Mouse (Mus musculus): Measurements from ENCODE around the gene Gstm4.
"Not testable (repeated sequence)": the region's sequence is repeated elsewhere in the genome, so short reads cannot be mapped to it uniquely, and the experiment has no call there.

Gene Gstm4

DNA sequence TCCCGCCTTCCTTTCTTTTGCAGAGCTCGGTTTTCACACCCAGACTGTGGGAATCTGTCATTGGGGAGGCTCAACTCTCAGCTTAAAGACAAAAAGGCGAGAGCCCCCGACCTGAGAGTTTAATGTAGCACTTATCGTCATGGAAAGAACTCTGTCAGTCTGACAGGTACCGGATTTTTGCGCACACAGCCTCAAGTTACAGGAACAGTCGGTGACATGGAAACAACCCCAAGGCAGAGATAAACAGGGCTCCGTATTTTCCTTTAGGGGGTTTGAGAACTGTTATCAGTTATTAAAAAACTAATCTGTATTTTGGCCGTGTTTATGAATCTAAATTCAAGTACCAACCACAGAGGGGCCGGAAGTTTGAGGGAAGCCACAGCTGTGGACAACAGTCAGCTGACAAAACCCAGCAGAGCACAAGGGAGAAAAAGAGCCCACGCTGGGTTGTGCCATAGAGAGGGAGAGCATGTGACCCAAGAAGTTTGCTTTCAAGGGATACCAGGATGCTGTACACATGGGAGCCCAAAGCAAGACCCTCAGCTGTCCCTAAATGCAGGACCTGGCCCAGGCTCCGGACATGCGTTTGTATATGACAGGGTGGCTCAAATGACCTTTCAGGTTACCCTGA, 26.4 kb downstream of the Gstm4 start:
- peak; percentile 29 for DNase-seq (ENCODE audit: low read depth, low spot score)

DNA sequence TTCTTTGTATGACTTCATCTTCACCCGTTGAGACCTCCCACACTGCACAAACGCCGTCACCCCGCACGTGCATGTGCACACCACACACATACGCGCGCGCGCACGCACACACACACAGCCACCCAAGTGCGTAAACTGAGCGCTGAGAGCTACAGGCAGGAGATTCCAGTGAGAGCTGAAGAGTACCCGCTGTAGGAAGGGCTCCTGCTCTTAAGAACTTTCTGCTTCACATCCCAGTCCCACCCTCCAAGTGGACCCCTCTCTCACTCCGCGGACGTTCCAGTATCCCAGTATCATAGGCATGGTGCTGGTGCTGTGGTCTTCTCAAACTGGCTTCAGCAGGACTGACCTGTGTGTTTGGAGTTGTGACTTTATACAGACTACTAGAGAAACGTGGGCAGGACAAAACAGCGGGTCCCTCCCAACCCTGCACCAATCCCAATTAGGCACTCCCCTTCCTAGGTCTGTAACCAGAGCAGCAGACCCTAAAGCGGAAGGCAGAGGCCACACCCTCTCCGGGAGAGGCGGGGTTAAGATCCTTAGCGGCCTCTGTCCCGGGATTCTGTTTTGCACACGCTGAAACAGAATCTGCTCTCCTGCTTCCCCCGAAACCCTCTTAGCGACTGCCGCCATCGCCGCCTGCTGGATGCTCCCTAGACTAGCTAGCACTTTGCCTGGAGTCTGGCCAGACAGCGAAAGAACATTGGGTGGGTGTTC, 27.1 kb downstream of the Gstm4 start, which contains the start of gene Gstm1:
Gene Gstm1 (minus strand): TSS at position 501 of the 717 bp plus-strand sequence.
- DNase-seq (ENCODE audit: low read depth, low spot score) = peak; percentile 97

DNA sequence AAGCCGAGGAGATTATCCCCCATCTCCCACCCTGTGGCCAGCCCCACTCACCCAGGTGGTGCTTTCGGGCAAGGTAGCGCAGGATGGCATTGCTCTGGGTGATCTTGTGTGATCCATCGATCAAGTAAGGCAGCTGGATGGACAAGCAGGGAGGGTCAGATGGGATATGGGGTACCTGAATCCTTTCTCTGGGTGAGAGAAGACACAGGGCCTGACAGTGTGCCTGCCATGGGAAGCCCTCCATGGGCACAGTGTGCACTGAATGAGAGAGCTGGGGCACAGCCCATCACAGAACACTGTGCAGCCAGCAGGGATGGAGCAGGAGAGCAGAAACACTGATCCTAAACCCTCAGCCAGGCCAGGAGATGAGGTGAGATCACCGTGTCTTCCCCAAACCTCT, 28.2 kb downstream of the Gstm4 start:
- DNase-seq (ENCODE audit: low read depth, low spot score) = not testable (repeated sequence)

DNA sequence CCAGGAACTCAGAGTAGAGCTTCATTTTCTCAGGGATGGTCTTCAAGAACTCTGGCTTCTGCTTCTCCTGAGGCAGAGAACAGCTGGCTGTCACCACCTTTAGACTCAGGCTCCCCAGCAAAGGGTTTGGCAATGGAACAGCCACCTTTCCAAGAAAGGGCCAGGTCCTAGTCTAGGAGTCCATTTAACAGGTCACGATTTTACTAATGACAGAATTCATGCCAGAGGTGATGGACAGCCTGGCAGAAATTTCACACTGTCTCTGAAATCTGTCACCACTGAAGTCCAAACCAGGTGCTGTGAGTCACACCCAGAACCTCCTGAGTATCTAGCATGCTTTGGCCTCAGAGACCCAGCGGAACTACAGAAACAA, 29.7 kb downstream of the Gstm4 start:
- no peak for DNase-seq (ENCODE audit: low read depth, low spot score)

DNA sequence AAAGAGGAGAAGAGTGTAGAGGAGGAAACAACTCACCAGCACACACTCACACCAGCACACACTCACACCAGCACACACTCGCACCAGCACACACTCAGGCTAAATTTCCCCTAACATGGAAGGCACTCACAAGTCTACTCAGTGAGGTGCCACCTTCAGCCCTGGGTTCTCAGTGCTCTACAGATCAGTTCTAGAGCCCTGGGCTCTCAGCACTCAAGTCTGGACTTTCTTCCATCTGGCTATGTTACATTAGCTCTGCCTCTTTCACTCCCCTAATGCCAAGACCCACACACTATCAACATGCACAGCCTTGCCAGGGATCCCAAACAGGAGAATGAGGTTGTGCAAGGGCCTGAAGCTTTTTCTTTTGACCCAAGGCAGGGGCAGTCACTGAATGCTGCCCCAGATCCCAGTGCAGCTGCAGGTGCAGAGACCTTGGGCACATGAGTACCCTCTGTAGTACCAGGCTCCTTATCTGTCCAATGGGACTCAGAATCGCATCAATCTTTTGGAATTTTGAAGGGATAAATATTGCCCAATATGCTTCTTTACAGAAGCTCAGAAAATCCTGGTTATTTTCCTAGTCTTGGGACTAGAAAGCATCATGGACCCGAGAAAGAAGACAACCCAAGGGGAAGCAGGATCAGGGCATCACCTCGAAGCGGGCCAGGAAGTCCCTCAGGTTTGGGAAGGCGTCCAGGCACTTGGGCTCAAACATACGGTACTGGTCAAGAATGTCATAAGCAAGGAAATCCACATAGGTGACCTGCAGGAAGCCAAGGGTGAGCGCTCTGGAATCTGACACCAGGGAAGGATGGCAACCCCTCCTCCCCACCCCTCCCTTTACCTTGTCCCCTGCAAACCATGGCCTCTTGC, 30.4 kb downstream of the Gstm4 start:
- DNase-seq (ENCODE audit: low read depth, low spot score) = no peak

DNA sequence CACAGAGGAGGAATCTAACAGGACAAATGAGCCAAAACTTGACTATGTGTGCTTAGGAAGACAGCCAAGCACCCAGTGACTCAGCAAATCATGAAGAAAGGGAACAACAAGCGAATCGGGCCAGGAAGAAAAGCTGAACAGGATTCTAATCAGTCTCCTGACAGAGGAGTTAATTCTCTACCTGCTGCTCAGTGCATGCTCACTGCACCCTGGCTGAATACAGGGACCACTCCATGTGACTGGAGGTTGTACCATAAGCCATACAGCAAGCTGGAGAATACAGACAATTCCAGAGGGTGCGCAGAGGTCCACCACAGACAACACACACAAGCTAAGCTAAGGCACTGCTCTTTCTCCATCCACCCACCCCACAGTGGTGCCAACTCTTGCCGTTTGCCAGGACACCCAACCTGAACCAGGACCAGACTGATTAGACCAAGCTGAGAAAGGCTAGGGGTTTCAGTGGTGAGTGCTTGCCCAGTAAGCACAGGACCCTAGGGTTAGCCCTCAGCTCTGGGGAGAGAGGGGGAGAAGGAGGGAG, 31.3 kb downstream of the Gstm4 start:
- DNase-seq (ENCODE audit: low read depth, low spot score) = peak; percentile 88

DNA sequence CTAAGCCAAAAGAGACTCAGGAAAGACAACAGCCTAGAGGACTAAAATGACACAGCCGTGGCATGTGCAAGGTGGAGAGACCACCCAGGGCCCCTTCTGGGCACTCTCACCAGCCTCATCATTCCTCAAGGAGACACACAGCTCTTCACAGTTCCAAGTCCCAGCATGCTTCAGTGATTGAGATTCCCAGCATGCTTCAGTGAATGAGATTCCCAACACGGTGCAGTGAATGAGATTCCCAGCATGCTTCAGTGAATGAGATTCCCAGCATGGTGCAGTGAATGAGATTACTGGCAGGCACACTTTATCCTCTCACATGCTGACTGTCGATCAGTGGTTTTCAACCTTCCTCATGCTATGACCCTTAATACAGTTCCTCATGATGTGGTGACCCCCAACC, 33.1 kb downstream of the Gstm4 start:
- DNase-seq (ENCODE audit: low read depth, low spot score) = peak; percentile 11

DNA sequence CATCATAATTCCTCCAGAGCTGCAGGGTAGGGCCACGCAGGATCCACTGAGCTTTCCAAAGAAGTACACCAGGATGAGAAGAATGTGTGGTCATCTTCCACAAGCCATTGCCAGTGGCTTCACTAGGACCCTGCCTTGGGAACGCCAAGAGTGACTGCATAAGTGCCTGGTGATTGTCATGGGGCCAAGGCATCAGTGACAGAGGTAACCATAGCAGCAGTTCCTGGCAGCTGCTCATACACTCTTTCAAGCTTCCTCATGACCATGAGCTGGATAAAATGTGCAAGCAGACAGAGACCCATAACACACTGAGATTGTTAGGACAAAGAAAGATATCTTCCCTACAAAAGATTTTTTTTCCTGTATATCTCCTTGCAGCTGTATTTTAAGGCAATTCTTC, 34.4 kb downstream of the Gstm4 start:
- peak; percentile 62 for DNase-seq (ENCODE audit: low read depth, low spot score)

DNA sequence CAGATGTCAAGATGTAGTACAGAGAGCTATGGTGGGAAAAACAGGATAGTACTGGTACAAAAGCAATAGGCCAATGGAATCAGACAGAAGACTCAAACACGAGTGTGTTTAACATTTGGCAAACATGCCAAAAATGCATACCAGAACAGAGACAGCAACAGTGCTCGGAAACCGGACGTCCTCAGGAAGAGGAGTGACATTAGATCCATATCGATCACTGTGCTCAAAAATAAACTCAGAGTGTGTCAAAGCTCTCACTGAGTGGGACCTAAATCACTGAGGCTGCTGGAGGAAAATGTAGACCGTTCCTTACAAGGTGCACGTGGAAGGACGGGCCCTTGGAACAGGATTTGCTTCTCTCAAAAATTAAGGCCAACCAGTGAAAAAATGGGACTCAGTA, 42.7 kb downstream of the Gstm4 start:
- DNase-seq (ENCODE audit: low read depth, low spot score) = no peak

DNA sequence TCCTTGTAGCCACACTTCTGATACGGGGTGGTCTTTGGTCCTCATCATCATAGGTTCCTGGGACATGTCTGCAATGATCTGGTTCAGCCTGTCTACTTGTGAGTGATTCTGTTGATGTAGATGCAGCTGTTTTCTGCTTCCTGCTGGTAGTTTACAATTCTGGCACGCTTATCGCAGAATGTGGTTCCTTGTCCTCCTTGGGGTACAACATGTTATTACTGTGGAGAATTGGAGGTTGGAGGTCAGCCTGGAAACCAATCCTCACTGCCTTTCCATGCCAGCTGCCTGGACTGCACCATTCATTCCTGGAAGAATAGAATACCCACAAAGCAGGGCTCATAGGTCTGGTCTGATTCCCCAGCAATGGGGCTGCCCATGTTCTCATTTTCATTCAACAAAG, 45.2 kb downstream of the Gstm4 start:
- DNase-seq (ENCODE audit: low read depth, low spot score) = no peak

DNA sequence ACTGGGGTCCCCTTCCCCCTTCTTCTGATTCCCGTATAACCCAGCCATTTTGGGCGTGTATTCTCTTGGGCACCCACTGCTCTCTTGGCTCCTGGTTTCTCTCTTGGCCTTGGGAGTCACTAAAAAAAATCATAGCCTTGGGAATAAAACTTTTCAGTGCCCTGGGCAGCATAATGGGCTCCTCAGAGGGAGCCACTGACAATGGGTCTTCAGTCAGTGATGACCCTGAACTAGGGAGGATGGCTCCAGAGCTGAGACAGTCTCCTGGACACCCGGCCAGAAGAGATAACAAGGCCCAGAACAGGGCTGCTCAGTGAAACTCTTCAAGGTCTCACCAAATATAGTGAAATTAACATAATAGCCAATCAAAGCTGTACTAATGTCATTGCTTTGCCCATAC, 46.1 kb downstream of the Gstm4 start:
- no peak for DNase-seq (ENCODE audit: low read depth, low spot score)

DNA sequence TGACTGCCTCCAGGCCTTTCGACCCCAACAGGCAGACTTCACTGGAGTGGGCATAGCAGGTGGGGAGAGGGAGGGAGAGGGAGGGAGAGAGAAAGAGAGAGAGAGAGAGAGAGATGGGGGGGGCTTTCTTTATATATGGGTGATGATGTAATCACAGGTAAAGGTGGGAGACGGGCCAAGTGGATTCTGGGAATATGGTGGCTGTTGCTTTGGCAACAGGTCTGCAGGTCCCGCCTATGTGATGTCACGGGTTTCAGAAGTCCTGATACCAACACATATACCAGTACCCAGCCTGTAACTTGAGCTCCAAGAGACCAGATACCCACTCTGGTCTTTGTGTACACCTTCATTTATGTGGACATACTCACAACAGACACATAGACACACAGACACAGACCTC, 48.1 kb downstream of the Gstm4 start:
- DNase-seq (ENCODE audit: low read depth, low spot score) = no peak

DNA sequence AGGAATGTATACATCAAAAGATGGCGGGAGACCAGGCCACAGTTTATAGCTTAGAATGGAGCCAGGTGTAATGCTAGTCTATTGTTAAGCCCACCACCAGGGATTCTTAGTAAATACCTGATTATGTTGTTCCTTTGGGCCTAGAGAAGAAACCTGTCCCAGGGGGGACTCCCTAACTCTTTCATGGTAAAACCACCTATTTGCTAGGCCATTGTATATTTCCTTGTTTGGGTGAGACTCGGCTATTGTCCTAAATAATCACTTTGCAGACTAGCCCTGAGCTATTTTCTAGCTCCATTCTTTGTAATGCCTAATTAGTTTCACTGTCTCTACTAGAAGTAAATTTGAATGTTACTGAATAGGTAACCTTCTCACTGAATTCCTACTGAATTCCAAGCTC, 48.7 kb downstream of the Gstm4 start:
- DNase-seq (ENCODE audit: low read depth, low spot score) = not testable (repeated sequence)

Measured in brain, adult 2 months (tissue).